Mouse (Mus musculus) spleen, adult 2 months (tissue): Measurements from ENCODE around the gene Cox20.

Experiments
- CTCF ChIP-seq: fragments of 200-500 bp; IDR thresholded peaks from 2 replicates; pipeline ENCODE4 v1.5.1; 2011; ENCODE audit warnings: mild to moderate bottlenecking, inconsistent platforms; ENCODE audit not compliant: insufficient read depth, insufficient read length, insufficient replicate concordance; ENCODE audit errors: extremely low read depth
- POLR2A ChIP-seq: fragments of 200-500 bp; IDR thresholded peaks from 2 replicates; pipeline ENCODE4 v1.6.1; 2011; ENCODE audit warnings: low read depth, low read length, inconsistent platforms

DNA sequence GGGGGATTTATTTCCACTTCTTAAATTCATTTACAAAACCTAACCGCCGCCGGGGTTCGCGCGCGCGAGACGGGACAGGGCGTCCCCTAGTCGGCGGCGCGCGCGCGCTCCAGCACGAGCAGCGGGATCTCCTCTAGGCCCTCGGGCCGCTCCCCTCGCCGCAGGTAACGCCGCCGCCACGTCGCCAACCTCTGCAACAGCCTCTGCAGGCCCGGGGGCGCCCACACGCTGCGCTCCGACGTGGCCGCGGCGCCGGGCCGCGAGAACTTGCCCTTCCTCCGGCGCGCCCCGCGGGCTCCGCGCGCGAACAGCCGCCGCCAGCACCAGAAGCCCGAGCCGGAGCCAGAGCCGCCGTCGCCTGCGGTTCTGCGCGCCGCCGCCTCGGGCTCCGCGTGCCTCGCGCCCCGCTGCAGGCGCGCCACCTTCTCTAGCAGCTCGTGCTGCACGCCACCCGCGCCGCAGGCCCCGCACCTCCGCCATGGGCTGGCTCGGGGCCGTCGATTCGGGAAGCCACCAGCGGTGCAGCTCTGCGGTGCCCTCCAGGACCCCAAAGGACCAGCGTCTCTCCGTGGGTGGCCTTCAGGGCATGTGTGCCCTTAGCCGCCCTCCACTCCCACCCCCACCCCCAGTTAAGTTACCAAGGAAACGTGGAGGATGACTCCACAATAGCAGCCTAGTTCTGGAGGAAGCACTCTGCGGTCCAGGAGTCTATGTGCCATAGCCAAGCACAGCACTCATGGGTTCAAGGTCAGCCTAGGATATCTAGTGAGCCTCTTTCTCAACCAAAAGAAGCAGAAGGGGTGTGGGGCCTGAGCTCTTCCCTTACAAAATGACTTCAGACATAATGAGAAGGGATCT, 42.6 kb upstream of the Cox20 start:
- TF ChIP-seq CTCF, result no peak
- no peak for TF ChIP-seq POLR2A
